Mouse (Mus musculus) mouse trophoblast stem cell (cell line): ENCODE measurements around the gene Heg1.

ENCODE experiments used
- in situ Hi-C, 2 experiments: fragments of 300-500 bp; cut with MseI, MboI; formaldehyde crosslinking; loops; 2 replicates in 1 of 2; 3 replicates in 1 of 2; pipeline ENCODE4 v1.15.1; 2025

Gene Heg1

GRCm38 (mm10) chr16:33770778-33771454 is 86.7 kb downstream of the Heg1 start:
- in situ Hi-C loops: no loop called here

- in situ Hi-C loops: no loop called here
These were observed 88.6 kb downstream of the Heg1 start for GRCm38 (mm10) chr16:33772809-33773208.

GRCm38 (mm10) chr16:33774972-33775371 is 90.8 kb downstream of the Heg1 start:
- in situ Hi-C loops: no loop called here

GRCm38 (mm10) chr16:33775733-33776335 is 91.7 kb downstream of the Heg1 start:
- in situ Hi-C loops: no loop called here

- in situ Hi-C loops: no loop called here
These were observed 92.8 kb downstream of the Heg1 start for GRCm38 (mm10) chr16:33776766-33777529.

- in situ Hi-C loops: no loop called here
These were observed 93.4 kb downstream of the Heg1 start for GRCm38 (mm10) chr16:33777607-33778006.

GRCm38 (mm10) chr16:33781789-33782728 is 97.9 kb downstream of the Heg1 start:
- in situ Hi-C loops: no loop called here

- in situ Hi-C loops: no loop called here
These were observed 98.5 kb downstream of the Heg1 start for GRCm38 (mm10) chr16:33782729-33783091.

GRCm38 (mm10) chr16:33784547-33784946 is 100.4 kb downstream of the Heg1 start:
- in situ Hi-C loops: no loop called here

- in situ Hi-C loops: no loop called here
These were observed 101.0 kb downstream of the Heg1 start for GRCm38 (mm10) chr16:33785092-33785704.

- in situ Hi-C loops: no loop called here
These were observed 102.7 kb downstream of the Heg1 start for GRCm38 (mm10) chr16:33786657-33787390.

- in situ Hi-C loops: no loop called here
These were observed 109.9 kb downstream of the Heg1 start, which contains the start of gene Muc13 for GRCm38 (mm10) chr16:33793846-33794791. Gene Muc13 (plus strand): TSS chr16:33794037.

- in situ Hi-C loops: no loop called here
These were observed 110.9 kb downstream of the Heg1 start for GRCm38 (mm10) chr16:33795106-33795505.

- in situ Hi-C loops: no loop called here
These were observed 111.7 kb downstream of the Heg1 start for GRCm38 (mm10) chr16:33795887-33796286.

- in situ Hi-C loops: no loop called here
These were observed 112.6 kb downstream of the Heg1 start for GRCm38 (mm10) chr16:33796756-33797155.

GRCm38 (mm10) chr16:33797860-33798259 is 113.7 kb downstream of the Heg1 start:
- in situ Hi-C loops: no loop called here

GRCm38 (mm10) chr16:33810002-33810401 is 125.8 kb downstream of the Heg1 start:
- in situ Hi-C loops: loop anchor here in 1 of 2 experiments (25.0 kb wide), 1 partner anchor 302 kb away; no protein-coding TSS in a partner anchor

- in situ Hi-C loops: loop anchor here in 1 of 2 experiments (25.0 kb wide), 1 partner anchor 294 kb away; no protein-coding TSS in a partner anchor
These were observed 134.4 kb downstream of the Heg1 start for GRCm38 (mm10) chr16:33818413-33819165.
